In genomic region chr10:109865391-109865790, GRCm38 (mm10) we compare ENCODE assay signal across 8 mouse cellular contexts.
"Had no signal": no experiment of that assay in that cellular context is flagged by ENCODE, and none has a peak within 500 bp of the region (broad histone marks: within the 10 kb centered on the region; RNA-seq: fewer than 3 reads in every experiment).

No protein-coding gene starts in this region.

- H3K27me3 ChIP-seq: liver, embryonic 13.5 days; midbrain, embryonic 13.5 days had no signal

- DNase-seq: liver, embryonic 13.5 days; liver, postnatal 0 days; thymus, postnatal 4 days had no signal

- H3K9ac ChIP-seq: liver, embryonic 13.5 days; liver, postnatal 0 days; midbrain, embryonic 13.5 days had no signal

- H3K4me1 ChIP-seq: liver, embryonic 13.5 days had no signal

- H3K36me3 ChIP-seq: limb, embryonic 10.5 days; liver, embryonic 13.5 days; midbrain, embryonic 13.5 days had no signal

- H3K27ac ChIP-seq: left cerebral cortex, adult 2 months; limb, embryonic 10.5 days; liver, embryonic 13.5 days; midbrain, embryonic 13.5 days had no signal

- H3K4me3 ChIP-seq: left cerebral cortex, adult 2 months; limb, embryonic 10.5 days; liver, embryonic 13.5 days; midbrain, embryonic 13.5 days had no signal

- H3K9me3 ChIP-seq: limb, embryonic 10.5 days; liver, embryonic 13.5 days; midbrain, embryonic 13.5 days had no signal

- ATAC-seq: inflammation-experienced regulatory T-cells, adult 6 months; intestine, postnatal 0 days; liver, postnatal 0 days had no signal

- H3K4me2 ChIP-seq: liver, embryonic 13.5 days; midbrain, embryonic 13.5 days had no signal
